Comparison of ENCODE assay signal across 7 mouse cellular contexts in the genomic region with DNA sequence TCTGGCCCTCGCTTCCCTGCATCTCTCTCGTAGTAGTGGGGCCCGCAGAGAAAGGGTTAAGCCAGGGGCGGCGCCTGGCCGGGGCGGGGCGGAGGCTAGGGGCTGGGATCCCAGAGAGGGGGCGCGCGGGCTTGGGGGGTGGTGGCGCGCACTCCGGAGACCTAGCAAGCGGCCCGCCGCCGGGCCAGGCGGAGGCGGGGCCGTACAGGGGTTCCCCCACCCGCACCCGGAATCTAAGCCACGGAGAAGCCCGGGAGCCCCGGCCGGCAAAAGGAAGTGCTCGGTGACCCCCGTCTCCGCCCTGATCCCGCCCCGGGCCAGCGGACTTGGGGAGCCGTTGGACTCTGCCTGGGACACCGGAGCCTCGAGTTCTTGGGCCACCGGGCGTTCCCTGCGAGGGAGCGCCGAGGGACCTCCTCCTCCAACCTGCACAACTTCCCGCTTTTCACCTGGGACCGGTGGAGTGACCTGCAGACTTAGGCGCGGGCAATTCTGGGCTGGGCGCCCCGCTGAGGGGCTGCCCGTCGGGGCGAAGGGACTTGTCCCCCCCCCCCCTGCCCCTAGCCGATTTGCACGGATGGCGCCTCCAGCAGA. TPM values are rescaled to one million over a fixed set of nuclear protein-coding genes. Genes with fewer than 3 reads are reported as not detected.
A peak's percentile ranks its signal among the peaks of the same experiment; 100 is the strongest.
DNase-seq lines count a peak whose midpoint lies in the region; ATAC-seq lines count a peak whose summit lies in the region.

No protein-coding gene starts in this region.

- H3K9ac ChIP-seq in intestine, embryonic 14.5 days (ENCODE audit: low read length), result peak overlapping the region; percentile 58
- H3K9ac ChIP-seq in liver, embryonic 16.5 days (ENCODE audit: low read depth, low read length), result peak overlapping the region; percentile 53
- H3K9ac ChIP-seq in neural tube, embryonic 14.5 days (replicated peaks; ENCODE audit: low read depth, low read length), result peak overlapping the region; percentile 71

- DNase-seq in MN1 (ENCODE audit: low spot score), result peak; percentile 56
- peak; percentile 86 to 92 for DNase-seq in adrenal gland, postnatal 36 days
- DNase-seq in gastrocnemius, postnatal 25 days, result peak; percentile 79
- peak; percentile 91 for DNase-seq in intestine, embryonic 14.5 days (ENCODE audit: low spot score)
- DNase-seq in right cerebral cortex, postnatal 14 days, result no peak

- WGBS in intestine, embryonic 14.5 days, result 1% methylated on average over 47 of the region's 53 CpGs
- under 1% methylated on average over 46 of the region's 53 CpGs for WGBS in liver, embryonic 16.5 days (ENCODE audit: insufficient replicate concordance)
- under 1% methylated on average over 51 of the region's 53 CpGs for WGBS in neural tube, embryonic 14.5 days

- H3K4me2 ChIP-seq in intestine, embryonic 14.5 days (ENCODE audit: low read length), result peak overlapping the region; percentile 100
- H3K4me2 ChIP-seq in liver, embryonic 16.5 days (ENCODE audit: low read depth, low read length), result peak overlapping the region; percentile 99
- peak overlapping the region; percentile 99 for H3K4me2 ChIP-seq in neural tube, embryonic 14.5 days (ENCODE audit: low read depth, low read length)

- ATAC-seq in intestine, embryonic 14.5 days (replicated peaks; ENCODE audit: low FRiP score, low TSS enrichment, low read depth), result peak; percentile 22; the same call in 1 of the 2 replicates
- peak; percentile 51 for ATAC-seq in liver, embryonic 16.5 days (ENCODE audit: low read depth)
- ATAC-seq in neural tube, embryonic 14.5 days (ENCODE audit: low read depth), result peak; percentile 26; the same call in 1 of the 2 replicates

- peaks cover 57% of the 10 kb centered on the region for H3K4me1 ChIP-seq in intestine, embryonic 14.5 days (replicated peaks; ENCODE audit: control insufficient read depth, insufficient read depth, low read length)
- peaks cover 56% of the 10 kb centered on the region for H3K4me1 ChIP-seq in liver, embryonic 16.5 days (ENCODE audit: control insufficient read depth, low read depth, low read length)
- H3K4me1 ChIP-seq in neural tube, embryonic 14.5 days (ENCODE audit: control insufficient read depth, insufficient read depth, low read length), result peaks cover 49% of the 10 kb centered on the region

- no peaks in the 10 kb centered on the region for H3K27me3 ChIP-seq in intestine, embryonic 14.5 days (replicated peaks; ENCODE audit: control insufficient read depth, insufficient read depth, low read length)
- H3K27me3 ChIP-seq in liver, embryonic 16.5 days (ENCODE audit: control insufficient read depth, insufficient read depth, low read depth, low read length), result peaks cover 56% of the 10 kb centered on the region
- H3K27me3 ChIP-seq in neural tube, embryonic 14.5 days (ENCODE audit: control insufficient read depth, insufficient read depth, low read length), result no peaks in the 10 kb centered on the region

- H3K36me3 ChIP-seq in intestine, embryonic 14.5 days (ENCODE audit: control insufficient read depth, insufficient read depth, low read length), result peaks cover 6% of the 10 kb centered on the region
- H3K36me3 ChIP-seq in liver, embryonic 16.5 days (ENCODE audit: control insufficient read depth, insufficient read depth), result no peaks in the 10 kb centered on the region
- no peaks in the 10 kb centered on the region for H3K36me3 ChIP-seq in neural tube, embryonic 14.5 days (ENCODE audit: control insufficient read depth, insufficient read depth, low read length)

- no peaks in the 10 kb centered on the region for H3K9me3 ChIP-seq in intestine, embryonic 14.5 days (ENCODE audit: control insufficient read depth, low read length)
- H3K9me3 ChIP-seq in liver, embryonic 16.5 days (replicated peaks; ENCODE audit: control insufficient read depth, low read length), result no peaks in the 10 kb centered on the region
- no peaks in the 10 kb centered on the region for H3K9me3 ChIP-seq in neural tube, embryonic 14.5 days (ENCODE audit: control insufficient read depth, low read length)

- peak overlapping the region; percentile 88 for H3K27ac ChIP-seq in intestine, embryonic 14.5 days (ENCODE audit: low read depth)
- H3K27ac ChIP-seq in liver, embryonic 16.5 days (ENCODE audit: low read length), result peak overlapping the region; percentile 78
- peak overlapping the region; percentile 84 for H3K27ac ChIP-seq in neural tube, embryonic 14.5 days (ENCODE audit: low read depth, low read length)

- peak overlapping the region; percentile 69 for H3K4me3 ChIP-seq in intestine, embryonic 14.5 days (ENCODE audit: low read depth, low read length)
- H3K4me3 ChIP-seq in liver, embryonic 16.5 days (ENCODE audit: low read depth, low read length), result peak overlapping the region; percentile 67
- peak overlapping the region; percentile 72 for H3K4me3 ChIP-seq in neural tube, embryonic 14.5 days (ENCODE audit: low read depth, low read length)

RNA-seq across cellular contexts. Expression of gene Gjd3, which starts 22.4 kb away (rescaled TPM):
- total RNA-seq in adrenal gland, postnatal 36 days (2021), result not detected
- total RNA-seq in gastrocnemius, postnatal 25 days (2021), result not detected
- 0.22 TPM in 1 of 2 replicates, not detected in the other for polyA plus RNA-seq in intestine, embryonic 14.5 days (2014; fragmentation: Nextera tagmentation; extraction: Ambion mirVana)
- polyA plus RNA-seq in liver, embryonic 16.5 days (2015; fragmentation: Nextera tagmentation; extraction: Ambion mirVana), result 0.15 TPM in 1 of 2 replicates, not detected in the other
- 0.89 and 2.2 TPM in 2 replicates for polyA plus RNA-seq in neural tube, embryonic 14.5 days (2014; fragmentation: Nextera tagmentation; extraction: Ambion mirVana)

RNA-seq across cellular contexts. Expression of gene Rara, which starts 32.8 kb away (rescaled TPM):
- total RNA-seq in adrenal gland, postnatal 36 days (2021), result 10 to 100 TPM; 20.0 to 24.5 TPM
- total RNA-seq in gastrocnemius, postnatal 25 days (2021), result 10 to 100 TPM in 1 of 2 experiments, 1 to 10 TPM in 1; 9.4 to 12.8 TPM
- 42.4 and 43.6 TPM in 2 replicates for polyA plus RNA-seq in intestine, embryonic 14.5 days (2014; fragmentation: Nextera tagmentation; extraction: Ambion mirVana)
- 4.2 and 5.4 TPM in 2 replicates for polyA plus RNA-seq in liver, embryonic 16.5 days (2015; fragmentation: Nextera tagmentation; extraction: Ambion mirVana)
- 22.1 and 22.3 TPM in 2 replicates for polyA plus RNA-seq in neural tube, embryonic 14.5 days (2014; fragmentation: Nextera tagmentation; extraction: Ambion mirVana)

RNA-seq across cellular contexts. Expression of gene Cdc6, which starts 52.8 kb away (rescaled TPM):
- total RNA-seq in adrenal gland, postnatal 36 days (2021), result 1 to 10 TPM in 1 of 2 experiments, under 1 TPM in 1; 0.89 to 1.5 TPM
- under 1 TPM; 0.13 to 0.56 TPM for total RNA-seq in gastrocnemius, postnatal 25 days (2021)
- 32.5 and 32.9 TPM in 2 replicates for polyA plus RNA-seq in intestine, embryonic 14.5 days (2014; fragmentation: Nextera tagmentation; extraction: Ambion mirVana)
- polyA plus RNA-seq in liver, embryonic 16.5 days (2015; fragmentation: Nextera tagmentation; extraction: Ambion mirVana), result 52.7 and 57.3 TPM in 2 replicates
- polyA plus RNA-seq in neural tube, embryonic 14.5 days (2014; fragmentation: Nextera tagmentation; extraction: Ambion mirVana), result 2.1 and 2.8 TPM in 2 replicates
